Mouse (Mus musculus): Measurements from ENCODE around the gene Pdha2. TPM values are rescaled to one million over a fixed set of nuclear protein-coding genes. Genes with fewer than 3 reads are reported as not detected.

The Pdha2 gene
- not detected for polyA plus RNA-seq (2015; fragmentation: Illumina TruSeq; extraction: RNeasy Lipid Tissue Mini Kit (QIAGEN cat#74804); ENCODE audit: insufficient read depth, low read depth, low replicate concordance)

DNA sequence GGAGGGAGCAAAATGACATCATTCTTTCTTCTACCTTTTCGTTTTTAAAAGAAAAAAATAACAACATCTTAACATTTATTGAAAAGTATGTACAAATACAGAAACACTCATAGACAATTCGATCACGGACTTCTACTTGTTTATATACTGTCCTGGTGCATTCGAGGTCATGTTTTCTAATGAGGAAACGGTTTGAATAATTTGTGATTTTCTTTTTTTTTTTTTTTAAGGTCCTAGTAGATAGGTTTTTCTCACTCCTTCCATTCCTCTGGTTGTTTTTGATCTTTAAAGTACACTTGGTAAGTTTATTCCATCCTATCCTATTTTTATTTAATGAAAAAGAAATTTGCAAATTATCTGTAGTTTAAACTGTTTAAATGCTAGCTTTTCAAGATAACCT, at the start of gene Pdha2:
Pdha2 (minus strand) TSS at position 101 of the 400 bp plus-strand sequence.

